Mouse (Mus musculus): ENCODE measurements around the gene Nnmt. TPM values are rescaled to one million over a fixed set of nuclear protein-coding genes. Genes with fewer than 3 reads are reported as not detected.

Gene Nnmt
- total RNA-seq, 2 experiments from 2014 or later, result 0.22 to 1.2 TPM

- no peak for ATAC-seq (ENCODE audit: poor library complexity, severe bottlenecking)
Observed at GRCm38 (mm10) chr9:48562388-48562787, 42.6 kb downstream of the Nnmt start.

DNA sequence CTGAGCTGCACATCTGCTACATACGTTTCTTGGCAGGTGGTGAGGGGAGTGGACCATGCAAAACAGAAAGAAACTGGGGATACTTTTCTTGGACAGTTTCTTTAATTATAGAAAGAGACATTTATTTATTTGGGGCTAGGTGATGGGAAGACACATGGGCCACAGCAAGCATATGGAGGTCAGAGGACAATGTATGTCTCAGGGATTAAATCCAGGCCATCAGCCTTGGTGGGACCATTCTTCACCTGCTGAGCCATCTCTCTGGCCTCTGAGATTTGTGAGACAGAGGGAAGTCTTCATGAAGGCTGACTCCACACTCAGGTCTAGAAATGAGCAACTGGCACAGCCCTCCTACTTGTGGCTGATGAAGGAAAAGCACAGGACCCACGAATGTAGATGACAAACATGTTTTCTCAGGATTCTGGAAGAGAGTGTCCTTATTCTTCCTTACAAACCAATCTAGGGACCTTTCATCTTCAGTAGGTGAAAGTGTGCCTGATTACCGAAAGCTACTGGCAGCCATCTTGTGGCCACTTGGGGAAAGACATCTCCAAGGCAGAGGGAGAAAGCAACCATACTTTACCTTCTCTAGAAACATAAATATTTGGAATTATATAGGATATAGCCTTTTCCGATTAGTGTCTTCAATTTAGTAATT, 45.3 kb downstream of the Nnmt start:
- peak; percentile 61 for ATAC-seq (ENCODE audit: poor library complexity, severe bottlenecking)

DNA sequence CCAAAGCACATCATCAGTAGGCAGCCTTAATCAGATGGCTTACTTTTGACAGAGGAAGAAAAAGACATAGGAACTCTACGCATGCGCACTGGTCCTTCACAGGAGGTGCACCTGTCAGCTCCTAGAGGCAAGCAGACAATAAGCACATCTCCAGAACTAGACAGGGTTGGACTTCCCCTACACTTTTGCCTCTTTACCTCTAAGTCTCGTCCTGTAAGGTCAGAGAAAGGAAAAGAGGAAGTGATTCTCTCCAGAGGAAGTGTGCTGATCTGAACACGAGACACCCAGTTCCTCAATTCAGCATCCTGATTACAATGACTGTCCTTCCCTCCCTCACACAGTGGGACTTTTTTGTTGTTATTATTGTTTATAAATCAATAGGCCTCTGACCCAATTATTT, 46.3 kb downstream of the Nnmt start:
- ATAC-seq (ENCODE audit: poor library complexity, severe bottlenecking), result peak; percentile 97

- ATAC-seq (ENCODE audit: poor library complexity, severe bottlenecking), result no peak
Observed at GRCm38 (mm10) chr9:48549056-48549455, 55.9 kb downstream of the Nnmt start.

DNA sequence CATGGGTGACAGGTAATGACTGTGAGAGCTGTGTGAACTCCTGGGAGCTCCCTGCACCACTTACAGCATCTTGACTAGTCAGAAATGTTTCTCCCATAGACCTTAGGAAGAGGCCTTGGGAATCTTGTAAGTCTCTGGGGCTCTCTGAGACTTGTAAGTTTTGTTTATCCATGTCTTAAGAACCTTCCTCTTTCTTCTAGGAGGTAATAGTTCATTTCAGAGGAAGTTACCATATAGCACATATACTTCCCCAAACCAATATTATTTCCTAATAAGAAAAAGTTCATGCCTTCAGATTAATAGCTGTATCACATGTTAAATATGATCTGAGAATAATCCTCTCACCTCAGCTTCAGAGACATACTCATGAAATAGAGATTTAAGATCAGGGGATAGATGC, 57.7 kb downstream of the Nnmt start:
- peak; percentile 80 for ATAC-seq (ENCODE audit: poor library complexity, severe bottlenecking)

Other genes starting within 250 kb of the Nnmt start
- gene Rexo2, start 124.5 kb downstream of the Nnmt start, total RNA-seq (2015), result 109 and 112 TPM in 2 replicates
- 141 and 168 TPM in 2 replicates for gene Rexo2, start 124.5 kb downstream of the Nnmt start, total RNA-seq (2017)
- gene Rbm7, start 109.9 kb downstream of the Nnmt start, total RNA-seq (2015), result 126 and 130 TPM in 2 replicates
- 115 and 132 TPM in 2 replicates for gene Rbm7, start 109.9 kb downstream of the Nnmt start, total RNA-seq (2017)
- 14.3 and 18.5 TPM in 2 replicates for gene Gm5617, start 109.7 kb downstream of the Nnmt start, total RNA-seq (2015)
- gene Gm5617, start 109.7 kb downstream of the Nnmt start, total RNA-seq (2017), result 19.7 and 26.8 TPM in 2 replicates
- 1.9 and 3.0 TPM in 2 replicates for gene Zbtb16, start 231.1 kb upstream of the Nnmt start, total RNA-seq (2015)
- 2.2 and 2.7 TPM in 2 replicates for gene Zbtb16, start 231.1 kb upstream of the Nnmt start, total RNA-seq (2017)

Measured in megakaryocyte, adult 5-6 weeks (primary cell).